Comparison of ENCODE assay signal across 8 mouse cellular contexts in genomic region chr9:41377701-41378626, GRCm38 (mm10).
DNase-seq lines count a peak whose midpoint lies in the region; ATAC-seq and TF ChIP-seq lines count a peak whose summit lies in the region.

No protein-coding gene starts in this region.

- DNase-seq in kidney, postnatal 25 days: no peak
- DNase-seq in embryonic facial prominence, embryonic 14.5 days (ENCODE audit: low spot score): peak; percentile 63
- peak; percentile 25 for DNase-seq in retina, embryonic 14.5 days (ENCODE audit: low spot score)
- no peak for DNase-seq in urinary bladder, adult 2 months (ENCODE audit: low spot score)
- no peak for DNase-seq in testis, postnatal 14 days (ENCODE audit: low spot score)
- no peak for DNase-seq in adipocyte (ENCODE audit: low spot score)

- 49% methylated on average over 18 of the region's 18 CpGs for WGBS in kidney, embryonic 16.5 days
- 36% methylated on average over 18 of the region's 18 CpGs for WGBS in embryonic facial prominence, embryonic 14.5 days
- 62% methylated on average over 18 of the region's 18 CpGs for WGBS in intestine, postnatal 0 days

- H3K4me1 ChIP-seq in kidney, embryonic 16.5 days (ENCODE audit: insufficient read depth, low read length): peaks cover 32% of the 10 kb centered on the region
- peaks cover 46% of the 10 kb centered on the region for H3K4me1 ChIP-seq in embryonic facial prominence, embryonic 14.5 days (ENCODE audit: control insufficient read depth, insufficient read depth, low read length)
- H3K4me1 ChIP-seq in intestine, postnatal 0 days (replicated peaks; ENCODE audit: control insufficient read depth, insufficient read depth, low read length): no peaks in the 10 kb centered on the region

- ATAC-seq in kidney, embryonic 16.5 days (ENCODE audit: low FRiP score, low TSS enrichment): no peak
- no peak for ATAC-seq in embryonic facial prominence, embryonic 14.5 days (ENCODE audit: low read depth)
- ATAC-seq in intestine, postnatal 0 days: no peak

- no peak overlapping the region for H3K4me3 ChIP-seq in kidney, embryonic 16.5 days (ENCODE audit: low read length)
- peak overlapping the region; percentile 34 for H3K4me3 ChIP-seq in embryonic facial prominence, embryonic 14.5 days (ENCODE audit: low read depth, low read length)
- H3K4me3 ChIP-seq in intestine, postnatal 0 days (ENCODE audit: low read depth, low read length): no peak overlapping the region

- peak overlapping the region; percentile 35 for H3K4me2 ChIP-seq in kidney, embryonic 16.5 days (replicated peaks; ENCODE audit: low read depth, low read length)
- peak overlapping the region; percentile 69 for H3K4me2 ChIP-seq in embryonic facial prominence, embryonic 14.5 days (ENCODE audit: low read depth, low read length)
- peak overlapping the region; percentile 37; the same call in 1 of the 2 replicates for H3K4me2 ChIP-seq in intestine, postnatal 0 days (replicated peaks; ENCODE audit: low read depth)

- TF ChIP-seq CTCF in intestine, postnatal 0 days (IDR thresholded peaks at IDR 0.05; ENCODE audit: low read depth): no peak

- H3K36me3 ChIP-seq in kidney, embryonic 16.5 days (ENCODE audit: insufficient read depth, low read length): no peaks in the 10 kb centered on the region
- no peaks in the 10 kb centered on the region for H3K36me3 ChIP-seq in embryonic facial prominence, embryonic 14.5 days (ENCODE audit: control insufficient read depth, insufficient read depth, low read length)
- no peaks in the 10 kb centered on the region for H3K36me3 ChIP-seq in intestine, postnatal 0 days (ENCODE audit: control insufficient read depth, insufficient read depth)

- H3K27me3 ChIP-seq in kidney, embryonic 16.5 days (ENCODE audit: insufficient read depth, low read length): no peaks in the 10 kb centered on the region
- H3K27me3 ChIP-seq in embryonic facial prominence, embryonic 14.5 days (replicated peaks; ENCODE audit: control insufficient read depth, insufficient read depth, low read length): no peaks in the 10 kb centered on the region
- no peaks in the 10 kb centered on the region for H3K27me3 ChIP-seq in intestine, postnatal 0 days (replicated peaks; ENCODE audit: control insufficient read depth, insufficient read depth, low read length)

- H3K27ac ChIP-seq in kidney, embryonic 16.5 days (ENCODE audit: low read length): peak overlapping the region; percentile 79
- peak overlapping the region; percentile 90 for H3K27ac ChIP-seq in embryonic facial prominence, embryonic 14.5 days (replicated peaks; ENCODE audit: low read depth, low read length)
- no peak overlapping the region for H3K27ac ChIP-seq in intestine, postnatal 0 days (ENCODE audit: low read depth, low read length)

- no peaks in the 10 kb centered on the region for H3K9me3 ChIP-seq in kidney, embryonic 16.5 days (ENCODE audit: low read length)
- H3K9me3 ChIP-seq in embryonic facial prominence, embryonic 14.5 days (ENCODE audit: control insufficient read depth, low read length): no peaks in the 10 kb centered on the region
- H3K9me3 ChIP-seq in intestine, postnatal 0 days (ENCODE audit: control insufficient read depth): no peaks in the 10 kb centered on the region

- H3K9ac ChIP-seq in kidney, embryonic 16.5 days (replicated peaks; ENCODE audit: low read length): peak overlapping the region; percentile 47; the same call in 1 of the 2 replicates
- peak overlapping the region; percentile 69 for H3K9ac ChIP-seq in embryonic facial prominence, embryonic 14.5 days (ENCODE audit: low read depth, low read length)
- no peak overlapping the region for H3K9ac ChIP-seq in intestine, postnatal 0 days (ENCODE audit: low read depth, low read length)

Comparison
In these comparisons a context has a peak if more than half of its experiments do, and no peak if none do; other contexts are left out.
1. DNase-seq: peak in embryonic facial prominence, embryonic 14.5 days (single experiment) and retina, embryonic 14.5 days (single experiment); none in kidney, postnatal 25 days (0 of 2), urinary bladder, adult 2 months (single experiment), testis, postnatal 14 days (single experiment) and adipocyte (single experiment).
2. Peak in every context shown above with its lines, with median percentiles within 50 percentile points of each other: H3K4me2 ChIP-seq.